Mouse (Mus musculus): Measurements from ENCODE around the gene Pla2g10. TPM values are rescaled to one million over a fixed set of nuclear protein-coding genes. Genes with fewer than 3 reads are reported as not detected.
"Not testable (repeated sequence)": the region's sequence is repeated elsewhere in the genome, so short reads cannot be mapped to it uniquely, and the experiment has no call there.

The Pla2g10 gene
- polyA plus RNA-seq, 1 experiment: not detected

DNA sequence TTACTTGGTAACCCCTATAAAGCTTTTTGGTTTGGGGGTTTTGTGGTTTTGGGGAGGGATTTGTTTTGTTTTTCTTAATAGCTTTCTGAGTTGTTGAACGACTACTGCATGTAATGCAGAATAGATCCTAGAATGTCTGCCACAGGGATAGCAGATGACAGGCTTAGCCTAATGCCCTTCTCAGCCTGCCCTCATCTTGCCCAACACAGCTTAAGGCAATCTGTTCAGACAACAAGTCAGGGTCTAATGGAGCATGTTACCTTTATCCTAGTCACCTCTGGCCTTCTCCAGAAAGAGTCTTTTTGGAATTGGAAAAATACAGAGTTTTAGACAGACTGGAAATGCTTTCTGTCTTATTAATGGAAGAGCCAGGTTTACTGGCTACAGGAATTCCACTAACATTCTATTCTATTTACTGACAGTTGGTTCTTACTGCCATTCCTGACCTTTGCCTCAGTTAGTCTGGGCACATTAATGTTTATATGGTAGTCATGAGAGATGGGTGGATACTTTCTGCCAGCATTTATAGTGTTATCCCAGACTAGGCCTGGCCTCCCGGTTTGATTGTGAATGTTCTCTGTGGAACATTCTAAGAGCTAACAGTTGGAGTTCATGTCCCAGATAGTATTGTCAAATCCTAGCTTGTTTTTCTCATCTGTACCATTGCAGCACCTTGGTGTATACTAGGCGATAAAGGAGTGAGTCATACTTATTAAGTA, 52.0 kb downstream of the Pla2g10 start:
- no peaks in the 10 kb centered on the region for H3K4me1 ChIP-seq (ENCODE audit: control insufficient read depth, insufficient read depth, low read length)
- TF ChIP-seq POLR2A (IDR thresholded peaks at IDR 0.05; ENCODE audit: borderline replicate concordance, extremely low read depth, low read depth, low read length) (no peak), CTCF (IDR thresholded peaks at IDR 0.05; ENCODE audit: insufficient read depth, low read length) (no peak)
- H3K4me3 ChIP-seq (replicated peaks; ENCODE audit: extremely low read depth, low read depth, low read length): no peak overlapping the region
- DNase-seq: no peak
- WGBS: 71% methylated on average over 3 of the region's 3 CpGs

DNA sequence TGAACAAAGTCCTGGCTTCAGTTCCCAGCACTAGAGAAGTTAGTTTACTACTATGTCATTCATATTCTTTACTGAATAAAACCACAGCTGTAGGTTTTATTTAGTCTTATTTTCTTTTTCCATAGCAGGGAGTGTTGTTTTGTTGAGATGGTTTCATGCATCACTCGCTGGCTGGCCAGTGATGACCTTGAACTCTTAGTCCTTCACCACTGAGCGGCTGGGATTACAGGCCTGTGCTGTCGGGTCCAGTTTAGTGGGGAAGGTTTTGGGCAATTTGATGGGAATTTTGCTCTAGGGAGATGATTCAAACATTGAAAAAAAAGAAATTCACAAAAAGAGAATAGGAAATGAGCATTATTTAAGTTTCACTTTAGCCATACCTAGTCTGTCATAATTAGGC, 56.3 kb downstream of the Pla2g10 start:
- peaks cover 2% of the 10 kb centered on the region for H3K4me1 ChIP-seq (ENCODE audit: control insufficient read depth, insufficient read depth, low read length)
- TF ChIP-seq POLR2A (IDR thresholded peaks at IDR 0.05; ENCODE audit: borderline replicate concordance, extremely low read depth, low read depth, low read length) (no peak), CTCF (IDR thresholded peaks at IDR 0.05; ENCODE audit: insufficient read depth, low read length) (no peak)
- no peak overlapping the region for H3K4me3 ChIP-seq (replicated peaks; ENCODE audit: extremely low read depth, low read depth, low read length)
- WGBS: 84% methylated on average over 3 of the region's 3 CpGs
- DNase-seq: no peak

DNA sequence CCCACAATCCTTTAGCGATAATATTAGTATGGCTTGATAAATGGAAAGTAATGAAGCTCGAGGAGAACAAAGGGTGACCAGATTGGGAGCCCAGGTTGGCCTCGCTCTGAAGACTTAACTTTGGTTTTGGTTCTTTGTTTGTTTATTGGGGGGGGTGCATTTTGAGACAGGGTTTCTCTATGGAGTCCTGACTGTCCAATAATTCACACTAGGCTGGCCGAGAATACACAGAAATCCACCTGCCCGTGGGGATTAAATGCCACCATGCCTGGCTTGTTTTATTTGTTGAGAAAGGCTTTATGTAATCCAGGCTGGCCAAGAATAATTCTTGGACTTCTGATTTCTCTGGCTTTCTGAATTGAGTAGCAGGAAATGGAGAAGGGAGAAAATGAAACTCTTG, 57.7 kb downstream of the Pla2g10 start:
- peak overlapping the region; percentile 73 for H3K4me3 ChIP-seq (replicated peaks; ENCODE audit: extremely low read depth, low read depth, low read length)
- H3K4me1 ChIP-seq (ENCODE audit: control insufficient read depth, insufficient read depth, low read length): peaks cover 5% of the 10 kb centered on the region
- DNase-seq: no peak
- 78% methylated on average over 5 of the region's 5 CpGs for WGBS
- TF ChIP-seq CTCF (IDR thresholded peaks at IDR 0.05; ENCODE audit: insufficient read depth, low read length): no peak
- TF ChIP-seq POLR2A (IDR thresholded peaks at IDR 0.05; ENCODE audit: borderline replicate concordance, extremely low read depth, low read depth, low read length): no peak

DNA sequence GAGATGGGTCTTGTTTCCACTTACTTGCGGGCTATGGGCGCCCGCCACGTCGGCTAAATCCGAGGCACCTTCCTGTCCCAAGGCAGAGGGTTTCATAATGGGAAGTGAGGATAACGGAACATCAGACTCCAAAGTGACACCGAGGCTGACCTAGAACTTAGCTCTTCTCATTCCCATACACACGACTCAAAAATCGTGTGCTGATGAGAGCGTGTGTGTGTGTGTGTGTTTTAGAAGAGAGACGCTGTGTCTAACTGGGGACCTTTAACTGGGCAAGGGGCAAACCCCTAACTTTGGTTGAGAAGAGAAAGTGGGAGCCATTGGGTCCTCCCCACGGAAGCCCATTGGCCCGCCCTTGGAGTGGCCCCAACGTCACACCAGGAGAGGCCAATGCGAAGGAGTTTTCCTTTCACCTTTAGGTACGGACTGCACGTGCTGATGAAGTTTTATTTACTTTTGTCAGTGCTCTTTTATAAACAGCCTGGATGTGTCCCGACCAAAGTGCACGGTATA, 58.3 kb downstream of the Pla2g10 start:
- Histone ChIP-seq H3K4me1 (ENCODE audit: control insufficient read depth, insufficient read depth, low read length) (peaks cover 6% of the 10 kb centered on the region), H3K4me3 (replicated peaks; ENCODE audit: extremely low read depth, low read depth, low read length) (peak overlapping the region; percentile 73)
- DNase-seq: peak; percentile 77
- TF ChIP-seq POLR2A (IDR thresholded peaks at IDR 0.05; ENCODE audit: borderline replicate concordance, extremely low read depth, low read depth, low read length) (0 out of 2 replicates have a peak, but pooled peaks have one; percentile 23), CTCF (IDR thresholded peaks at IDR 0.05; ENCODE audit: insufficient read depth, low read length) (no peak)
- WGBS: 2% methylated on average over 20 of the region's 20 CpGs

DNA sequence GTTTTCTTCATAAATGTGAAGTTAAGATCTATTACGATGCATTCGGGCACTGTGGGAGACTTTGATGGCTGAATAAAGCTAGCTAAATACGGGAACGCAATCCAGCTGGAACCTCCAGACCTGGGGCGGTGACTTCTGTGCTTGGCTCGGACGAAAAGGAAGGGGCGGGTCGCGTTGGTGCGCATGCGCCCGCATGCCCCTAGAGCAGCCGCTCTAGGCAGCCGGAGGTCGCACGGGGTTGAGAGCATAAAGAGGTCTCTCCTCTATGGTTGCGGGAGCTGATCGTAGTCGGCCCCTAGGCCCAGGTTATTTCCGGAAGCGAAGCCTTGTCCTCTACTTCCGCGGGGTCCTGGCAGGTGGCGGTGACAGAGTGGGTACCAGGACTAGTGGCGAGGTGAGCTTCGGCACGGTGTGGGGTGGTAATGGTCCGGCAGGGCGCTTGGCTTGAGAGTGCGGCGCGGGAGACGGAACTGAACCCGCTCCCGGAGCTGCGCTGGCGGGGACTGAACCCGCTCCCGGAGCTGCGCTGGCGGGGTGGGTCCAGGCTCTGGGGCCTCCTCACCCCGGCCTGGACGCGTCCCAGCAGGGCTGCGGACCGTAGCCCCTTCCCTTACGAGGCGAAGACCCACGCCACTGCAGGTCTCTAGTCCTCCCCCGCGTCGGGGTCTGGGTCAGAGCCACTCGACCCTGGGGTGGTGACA, 58.9 kb downstream of the Pla2g10 start, which contains the start of the genes Bfar and 3110001I22Rik:
Bfar (plus strand) TSS at position 174 of the 701 bp plus-strand sequence.
3110001I22Rik (plus strand) TSS at position 245 of the 701 bp plus-strand sequence.
- Histone ChIP-seq H3K4me3 (replicated peaks; ENCODE audit: extremely low read depth, low read depth, low read length) (peak within 1 kb of the TSS; percentile 73), H3K4me1 (ENCODE audit: control insufficient read depth, insufficient read depth, low read length) (peaks cover 9% of the 10 kb centered on the region)
- WGBS: under 1% methylated on average over 54 of the region's 54 CpGs
- TF ChIP-seq CTCF (IDR thresholded peaks at IDR 0.05; ENCODE audit: insufficient read depth, low read length): no peak
- peak; percentile 96 for TF ChIP-seq POLR2A (IDR thresholded peaks at IDR 0.05; ENCODE audit: borderline replicate concordance, extremely low read depth, low read depth, low read length)
- peak; percentile 82 for DNase-seq

DNA sequence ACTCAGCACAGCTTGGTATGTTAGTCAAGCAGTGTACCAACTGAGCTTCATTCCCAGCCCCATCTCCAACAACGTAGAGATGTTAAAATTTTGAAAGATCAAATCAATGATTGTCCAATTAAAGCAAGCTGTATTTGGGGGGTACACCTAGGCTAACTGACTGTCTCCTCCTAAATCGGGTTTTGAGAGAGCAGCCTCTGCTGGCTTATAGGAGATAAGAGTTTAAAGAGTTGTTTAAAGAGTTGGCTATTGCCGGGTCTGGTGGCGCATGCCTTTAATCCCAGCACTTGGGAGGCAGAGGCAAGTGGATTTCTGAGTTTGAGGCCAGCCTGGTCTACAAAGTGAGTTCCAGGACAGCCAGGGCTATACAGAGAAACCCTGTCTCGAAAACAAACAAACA, 59.9 kb downstream of the Pla2g10 start:
- DNase-seq; H3K4me3 ChIP-seq (replicated peaks; ENCODE audit: extremely low read depth, low read depth, low read length): not testable (repeated sequence)

DNA sequence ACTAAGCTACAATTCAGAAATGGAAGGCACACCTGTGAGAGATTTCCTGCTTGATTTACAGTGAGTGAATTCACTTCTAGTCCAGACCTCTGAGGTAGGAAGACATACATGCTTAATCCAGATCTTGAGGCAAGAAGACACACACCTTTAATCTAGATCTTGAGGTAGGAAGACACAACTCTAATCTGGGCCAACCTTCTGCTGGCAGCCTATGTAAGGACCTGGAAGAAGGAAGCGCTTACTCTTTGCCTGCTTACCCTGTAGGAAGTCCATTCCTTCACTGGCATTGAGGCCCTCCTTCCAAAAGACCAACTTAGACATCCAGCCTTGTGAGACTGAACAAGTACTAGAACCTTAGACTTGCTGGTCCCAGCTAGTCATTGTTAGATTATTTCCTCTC, 61.5 kb downstream of the Pla2g10 start:
- TF ChIP-seq CTCF (IDR thresholded peaks at IDR 0.05; ENCODE audit: insufficient read depth, low read length): no peak
- TF ChIP-seq POLR2A (IDR thresholded peaks at IDR 0.05; ENCODE audit: borderline replicate concordance, extremely low read depth, low read depth, low read length): no peak
- Histone ChIP-seq H3K4me3 (replicated peaks; ENCODE audit: extremely low read depth, low read depth, low read length) (no peak overlapping the region), H3K4me1 (ENCODE audit: control insufficient read depth, insufficient read depth, low read length) (peaks cover 9% of the 10 kb centered on the region)
- WGBS: 82% methylated on average over 1 of the region's 1 CpGs
- DNase-seq: no peak

More for the DNA sequence above, 59.9 kb downstream of the Pla2g10 start:
- 68% methylated on average over 5 of the region's 5 CpGs for WGBS
- H3K4me1 ChIP-seq (ENCODE audit: control insufficient read depth, insufficient read depth, low read length): not testable (repeated sequence)

DNA sequence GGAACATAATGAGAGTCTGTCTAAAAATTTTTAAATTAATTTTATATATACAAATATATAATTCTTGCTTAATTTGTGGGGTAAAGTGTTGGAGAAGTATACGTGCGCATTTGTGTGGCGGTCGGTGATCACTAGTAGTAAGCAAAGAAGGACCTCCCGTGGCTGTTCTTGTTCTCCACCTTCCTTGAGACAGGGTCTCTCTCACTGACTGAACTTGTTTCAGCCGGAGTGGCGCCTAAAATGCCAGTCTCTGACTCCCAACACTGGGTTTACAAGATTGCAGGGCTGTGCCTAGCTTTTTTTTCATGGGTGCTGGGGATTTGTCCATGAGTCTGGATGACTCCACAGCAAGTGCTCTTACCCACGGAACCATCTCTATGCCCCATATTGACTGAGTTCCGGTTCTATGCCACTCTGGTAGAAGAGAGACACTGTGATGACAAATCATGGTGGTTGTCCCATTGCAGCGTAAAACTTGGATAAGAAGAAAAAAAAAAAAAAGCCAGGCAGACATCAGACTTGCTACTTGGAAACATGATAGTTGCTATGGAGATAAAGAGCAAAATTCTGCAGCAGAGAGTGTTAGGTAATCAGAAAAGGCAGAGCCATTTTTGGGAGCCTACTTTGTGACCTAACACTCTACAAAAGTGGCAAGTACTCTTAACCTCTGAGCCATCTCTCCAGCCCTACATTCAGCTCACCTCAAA, 62.2 kb downstream of the Pla2g10 start:
- TF ChIP-seq POLR2A (IDR thresholded peaks at IDR 0.05; ENCODE audit: borderline replicate concordance, extremely low read depth, low read depth, low read length) (no peak), CTCF (IDR thresholded peaks at IDR 0.05; ENCODE audit: insufficient read depth, low read length) (no peak)
- peaks cover 9% of the 10 kb centered on the region for H3K4me1 ChIP-seq (ENCODE audit: control insufficient read depth, insufficient read depth, low read length)
- no peak overlapping the region for H3K4me3 ChIP-seq (replicated peaks; ENCODE audit: extremely low read depth, low read depth, low read length)
- WGBS: 76% methylated on average over 10 of the region's 10 CpGs
- DNase-seq: no peak

DNA sequence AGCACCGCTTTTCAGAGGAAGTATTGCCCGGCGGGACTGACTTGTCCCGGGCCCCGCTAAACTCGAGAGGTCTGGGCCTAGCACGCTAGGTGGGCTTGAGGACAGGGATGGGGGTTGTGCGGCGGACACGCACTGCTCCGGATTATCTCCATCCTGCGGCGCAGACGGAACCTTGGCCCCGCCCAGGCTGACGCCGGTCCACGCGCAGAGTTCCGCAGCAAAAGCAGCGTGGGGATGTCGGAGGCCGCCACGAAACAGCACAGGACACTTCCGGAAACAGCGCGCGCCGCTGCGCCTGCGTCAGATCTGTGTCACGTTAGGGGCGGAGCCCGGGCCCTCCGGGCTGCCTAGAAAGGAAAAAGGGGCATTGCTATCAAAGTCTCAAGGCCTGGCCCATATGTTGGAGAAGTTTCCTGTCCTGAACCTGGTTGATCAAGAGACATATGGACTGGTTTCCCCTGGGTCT, 62.9 kb downstream of the Pla2g10 start, which contains the start of gene Parn:
Parn (minus strand) TSS at position 293 of the 466 bp plus-strand sequence.
- Histone ChIP-seq H3K4me3 (replicated peaks; ENCODE audit: extremely low read depth, low read depth, low read length) (peak within 1 kb of the TSS; percentile 74), H3K4me1 (ENCODE audit: control insufficient read depth, insufficient read depth, low read length) (peaks cover 9% of the 10 kb centered on the region)
- no peak for TF ChIP-seq CTCF (IDR thresholded peaks at IDR 0.05; ENCODE audit: insufficient read depth, low read length)
- TF ChIP-seq POLR2A (IDR thresholded peaks at IDR 0.05; ENCODE audit: borderline replicate concordance, extremely low read depth, low read depth, low read length): peak; percentile 89; the same call in 1 of the 2 replicates
- DNase-seq: peak; percentile 93
- WGBS: under 1% methylated on average over 35 of the region's 35 CpGs

Other genes starting within 250 kb of the Pla2g10 start
- gene Parn, start 62.8 kb downstream of the Pla2g10 start, polyA plus RNA-seq (2012; rRNA removed): 9.3 and 15.1 TPM in 2 replicates
- 17.3 and 21.7 TPM in 2 replicates for gene Bfar, start 59.1 kb downstream of the Pla2g10 start, polyA plus RNA-seq (2012; rRNA removed)
- gene 3110001I22Rik, start 59.1 kb downstream of the Pla2g10 start, polyA plus RNA-seq (2012; rRNA removed): 0.79 and 1.2 TPM in 2 replicates
- gene Rrn3, start 49.7 kb upstream of the Pla2g10 start, polyA plus RNA-seq (2012; rRNA removed): 6.5 and 9.2 TPM in 2 replicates
- gene Ntan1, start 87.9 kb upstream of the Pla2g10 start, polyA plus RNA-seq (2012; rRNA removed): 55.5 and 65.8 TPM in 2 replicates
- gene Pdxdc1, start 172.1 kb upstream of the Pla2g10 start, polyA plus RNA-seq (2012; rRNA removed): 60.8 and 84.5 TPM in 2 replicates
- gene Mpv17l, start 172.2 kb upstream of the Pla2g10 start, polyA plus RNA-seq (2012; rRNA removed): 11.5 and 13.0 TPM in 2 replicates

Data from lung, adult 2 months (tissue).